Mouse (Mus musculus): ENCODE measurements around the gene Prune1. TPM values are rescaled to one million over a fixed set of nuclear protein-coding genes. Genes with fewer than 3 reads are reported as not detected.
A peak's percentile ranks its signal among the peaks of the same experiment; 100 is the strongest.
"Not testable (repeated sequence)": the region's sequence is repeated elsewhere in the genome, so short reads cannot be mapped to it uniquely, and the experiment has no call there.

Prune1 gene
- total and polyA plus RNA-seq, 2 experiments from 2014 or later: 60.4 to 77.4 TPM

GRCm38 (mm10) chr3:95216655-95217254, 65.1 kb downstream of the Prune1 start:
- DNase-seq (ENCODE audit: low spot score) (no peak), ATAC-seq (peak; percentile 33)
- WGBS: 17% methylated on average over 4 of the region's 4 CpGs
- peak overlapping the region; percentile 88; the same call in 1 of the 2 replicates for H3K9ac ChIP-seq (replicated peaks; ENCODE audit: low read length)
- no peak for TF ChIP-seq CTCF (IDR thresholded peaks at IDR 0.05; ENCODE audit: low read depth)
- H3K36me3 ChIP-seq (ENCODE audit: insufficient read depth, low read length): peaks cover 21% of the 10 kb centered on the region
- no peaks in the 10 kb centered on the region for H3K27me3 ChIP-seq (ENCODE audit: insufficient read depth, low read length)
- peak overlapping the region; percentile 98 for H3K27ac ChIP-seq
- H3K9me3 ChIP-seq (ENCODE audit: low read length): no peaks in the 10 kb centered on the region
- H3K4me2 ChIP-seq (ENCODE audit: low read depth, low read length): peak overlapping the region; percentile 63
- peak overlapping the region; percentile 69 for H3K4me3 ChIP-seq (ENCODE audit: low read length)
- H3K4me1 ChIP-seq (ENCODE audit: insufficient read depth, low read length): peaks cover 5% of the 10 kb centered on the region; the same call in 1 of the 2 replicates

GRCm38 (mm10) chr3:95213609-95213975, 68.3 kb downstream of the Prune1 start:
- H3K27me3 ChIP-seq (ENCODE audit: insufficient read depth, low read length): no peaks in the 10 kb centered on the region
- no peak overlapping the region for H3K4me2 ChIP-seq (ENCODE audit: low read depth, low read length)
- H3K4me3 ChIP-seq (ENCODE audit: low read length): no peak overlapping the region
- no peak overlapping the region for H3K9ac ChIP-seq (replicated peaks; ENCODE audit: low read length)
- peaks cover 7% of the 10 kb centered on the region for H3K36me3 ChIP-seq (ENCODE audit: insufficient read depth, low read length)
- no peak for TF ChIP-seq CTCF (IDR thresholded peaks at IDR 0.05; ENCODE audit: low read depth)
- H3K9me3 ChIP-seq (ENCODE audit: low read length): no peaks in the 10 kb centered on the region
- ATAC-seq (no peak), DNase-seq (ENCODE audit: low spot score) (no peak)
- no peak overlapping the region for H3K27ac ChIP-seq
- peaks cover 5% of the 10 kb centered on the region; the same call in 1 of the 2 replicates for H3K4me1 ChIP-seq (ENCODE audit: insufficient read depth, low read length)
- 100% methylated on average over 1 of the region's 1 CpGs for WGBS

- not testable (repeated sequence) for H3K4me2 ChIP-seq (ENCODE audit: low read depth, low read length); H3K4me3 ChIP-seq (ENCODE audit: low read length); H3K36me3 ChIP-seq (ENCODE audit: insufficient read depth, low read length); H3K9ac ChIP-seq (replicated peaks; ENCODE audit: low read length); H3K27ac ChIP-seq; H3K9me3 ChIP-seq (ENCODE audit: low read length); DNase-seq (ENCODE audit: low spot score); H3K4me1 ChIP-seq (ENCODE audit: insufficient read depth, low read length); ATAC-seq; H3K27me3 ChIP-seq (ENCODE audit: insufficient read depth, low read length)
- WGBS: 85% methylated on average over 9 of the region's 10 CpGs
Measured at GRCm38 (mm10) chr3:95212889-95213608, 68.8 kb downstream of the Prune1 start.

GRCm38 (mm10) chr3:95210585-95210984, 71.3 kb downstream of the Prune1 start:
- H3K27me3 ChIP-seq (ENCODE audit: insufficient read depth, low read length): no peaks in the 10 kb centered on the region
- H3K4me1 ChIP-seq (ENCODE audit: insufficient read depth, low read length): no peaks in the 10 kb centered on the region
- ATAC-seq (no peak), DNase-seq (ENCODE audit: low spot score) (no peak)
- no peak for TF ChIP-seq CTCF (IDR thresholded peaks at IDR 0.05; ENCODE audit: low read depth)
- no peak overlapping the region for H3K9ac ChIP-seq (replicated peaks; ENCODE audit: low read length)
- WGBS: 32% methylated on average over 2 of the region's 2 CpGs
- no peaks in the 10 kb centered on the region for H3K9me3 ChIP-seq (ENCODE audit: low read length)
- H3K4me2 ChIP-seq (ENCODE audit: low read depth, low read length): no peak overlapping the region
- H3K27ac ChIP-seq: no peak overlapping the region
- H3K4me3 ChIP-seq (ENCODE audit: low read length): no peak overlapping the region
- H3K36me3 ChIP-seq (ENCODE audit: insufficient read depth, low read length): peaks cover 7% of the 10 kb centered on the region

- Histone ChIP-seq H3K27me3 (ENCODE audit: insufficient read depth, low read length) (no peaks in the 10 kb centered on the region), H3K4me2 (ENCODE audit: low read depth, low read length) (no peak overlapping the region), H3K36me3 (ENCODE audit: insufficient read depth, low read length) (peaks cover 10% of the 10 kb centered on the region; the same call in 1 of the 2 replicates), H3K9me3 (ENCODE audit: low read length) (no peaks in the 10 kb centered on the region), H3K4me1 (ENCODE audit: insufficient read depth, low read length) (no peaks in the 10 kb centered on the region), H3K4me3 (ENCODE audit: low read length) (no peak overlapping the region), H3K9ac (replicated peaks; ENCODE audit: low read length) (no peak overlapping the region), H3K27ac (no peak overlapping the region)
- no peak for ATAC-seq
- WGBS: 92% methylated on average over 4 of the region's 4 CpGs
- TF ChIP-seq CTCF (IDR thresholded peaks at IDR 0.05; ENCODE audit: low read depth): no peak
- DNase-seq (ENCODE audit: low spot score): no peak
Measured at GRCm38 (mm10) chr3:95208286-95208685, 73.6 kb downstream of the Prune1 start.

GRCm38 (mm10) chr3:95203880-95204279, 78.0 kb downstream of the Prune1 start:
- Histone ChIP-seq H3K9me3 (ENCODE audit: low read length) (no peaks in the 10 kb centered on the region), H3K36me3 (ENCODE audit: insufficient read depth, low read length) (peaks cover 29% of the 10 kb centered on the region), H3K4me2 (ENCODE audit: low read depth, low read length) (no peak overlapping the region), H3K27me3 (ENCODE audit: insufficient read depth, low read length) (no peaks in the 10 kb centered on the region), H3K27ac (no peak overlapping the region), H3K9ac (replicated peaks; ENCODE audit: low read length) (no peak overlapping the region), H3K4me3 (ENCODE audit: low read length) (no peak overlapping the region), H3K4me1 (ENCODE audit: insufficient read depth, low read length) (no peaks in the 10 kb centered on the region)
- TF ChIP-seq CTCF (IDR thresholded peaks at IDR 0.05; ENCODE audit: low read depth): no peak
- ATAC-seq (no peak), DNase-seq (ENCODE audit: low spot score) (no peak)
- 93% methylated on average over 6 of the region's 6 CpGs for WGBS

Other genes with a start within 250 kb of the Prune1 start
- 208 and 210 TPM in 2 replicates for gene Psmd4, start 239.5 kb downstream of the Prune1 start, total RNA-seq (2014; rRNA removed)
- 267 and 272 TPM in 2 replicates for gene Psmd4, start 239.5 kb downstream of the Prune1 start, polyA plus RNA-seq (2015; fragmentation: Nextera tagmentation; extraction: Ambion mirVana)
- 15.5 and 18.5 TPM in 2 replicates for gene Pip5k1a, start 175.1 kb downstream of the Prune1 start, total RNA-seq (2014; rRNA removed)
- gene Pip5k1a, start 175.1 kb downstream of the Prune1 start, polyA plus RNA-seq (2015; fragmentation: Nextera tagmentation; extraction: Ambion mirVana): 12.4 and 14.7 TPM in 2 replicates
- 52.7 and 53.6 TPM in 2 replicates for gene Vps72, start 171.1 kb downstream of the Prune1 start, total RNA-seq (2014; rRNA removed)
- gene Vps72, start 171.1 kb downstream of the Prune1 start, polyA plus RNA-seq (2015; fragmentation: Nextera tagmentation; extraction: Ambion mirVana): 121 and 123 TPM in 2 replicates
- gene Tmod4, start 157.6 kb downstream of the Prune1 start, total RNA-seq (2014; rRNA removed): 0.43 and 0.73 TPM in 2 replicates
- 1.1 and 1.5 TPM in 2 replicates for gene Tmod4, start 157.6 kb downstream of the Prune1 start, polyA plus RNA-seq (2015; fragmentation: Nextera tagmentation; extraction: Ambion mirVana)
- 44.6 and 56.7 TPM in 2 replicates for gene Scnm1, start 148.1 kb downstream of the Prune1 start, total RNA-seq (2014; rRNA removed)
- 72.1 and 75.7 TPM in 2 replicates for gene Scnm1, start 148.1 kb downstream of the Prune1 start, polyA plus RNA-seq (2015; fragmentation: Nextera tagmentation; extraction: Ambion mirVana)
- gene Lysmd1, start 148.0 kb downstream of the Prune1 start, total RNA-seq (2014; rRNA removed): 33.4 and 38.5 TPM in 2 replicates
- gene Lysmd1, start 148.0 kb downstream of the Prune1 start, polyA plus RNA-seq (2015; fragmentation: Nextera tagmentation; extraction: Ambion mirVana): 39.2 and 42.4 TPM in 2 replicates
- 1.9 and 2.3 TPM in 2 replicates for gene Tnfaip8l2, start 139.7 kb downstream of the Prune1 start, total RNA-seq (2014; rRNA removed)
- 3.1 and 3.6 TPM in 2 replicates for gene Tnfaip8l2, start 139.7 kb downstream of the Prune1 start, polyA plus RNA-seq (2015; fragmentation: Nextera tagmentation; extraction: Ambion mirVana)
- gene Sema6c, start 121.6 kb downstream of the Prune1 start, total RNA-seq (2014; rRNA removed): 127 and 172 TPM in 2 replicates
- 15.6 and 16.4 TPM in 2 replicates for gene Sema6c, start 121.6 kb downstream of the Prune1 start, polyA plus RNA-seq (2015; fragmentation: Nextera tagmentation; extraction: Ambion mirVana)
- 8.6 and 9.2 TPM in 2 replicates for gene Gabpb2, start 64.2 kb downstream of the Prune1 start, total RNA-seq (2014; rRNA removed)
- gene Gabpb2, start 64.2 kb downstream of the Prune1 start, polyA plus RNA-seq (2015; fragmentation: Nextera tagmentation; extraction: Ambion mirVana): 2.6 and 2.9 TPM in 2 replicates
- 60.4 and 62.4 TPM in 2 replicates for gene Cdc42se1, start 53.3 kb downstream of the Prune1 start, total RNA-seq (2014; rRNA removed)
- 54.0 and 56.4 TPM in 2 replicates for gene Cdc42se1, start 53.3 kb downstream of the Prune1 start, polyA plus RNA-seq (2015; fragmentation: Nextera tagmentation; extraction: Ambion mirVana)
- 347 and 357 TPM in 2 replicates for gene Mllt11, start 49.9 kb downstream of the Prune1 start, total RNA-seq (2014; rRNA removed)
- 446 and 473 TPM in 2 replicates for gene Mllt11, start 49.9 kb downstream of the Prune1 start, polyA plus RNA-seq (2015; fragmentation: Nextera tagmentation; extraction: Ambion mirVana)
- 0.14 and 1.4 TPM in 2 replicates for gene Gm128, start 40.5 kb downstream of the Prune1 start, total RNA-seq (2014; rRNA removed)
- gene Gm128, start 40.5 kb downstream of the Prune1 start, polyA plus RNA-seq (2015; fragmentation: Nextera tagmentation; extraction: Ambion mirVana): 0.49 and 0.61 TPM in 2 replicates
- gene Bnipl, start 30.9 kb downstream of the Prune1 start, total RNA-seq (2014; rRNA removed): not detected in 2 replicates
- gene Bnipl, start 30.9 kb downstream of the Prune1 start, polyA plus RNA-seq (2015; fragmentation: Nextera tagmentation; extraction: Ambion mirVana): 0.24 TPM in 1 of 2 replicates, not detected in the other
- gene Mindy1, start 731 bp downstream of the Prune1 start, total RNA-seq (2014; rRNA removed): 31.1 and 31.8 TPM in 2 replicates
- 32.6 and 33.8 TPM in 2 replicates for gene Mindy1, start 731 bp downstream of the Prune1 start, polyA plus RNA-seq (2015; fragmentation: Nextera tagmentation; extraction: Ambion mirVana)
- gene Anxa9, start 25.1 kb upstream of the Prune1 start, total RNA-seq (2014; rRNA removed): 0.31 TPM in 1 of 2 replicates, not detected in the other
- gene Anxa9, start 25.1 kb upstream of the Prune1 start, polyA plus RNA-seq (2015; fragmentation: Nextera tagmentation; extraction: Ambion mirVana): 0.28 and 0.48 TPM in 2 replicates
- gene Cers2, start 32.7 kb upstream of the Prune1 start, total RNA-seq (2014; rRNA removed): 43.7 and 64.0 TPM in 2 replicates
- gene Cers2, start 32.7 kb upstream of the Prune1 start, polyA plus RNA-seq (2015; fragmentation: Nextera tagmentation; extraction: Ambion mirVana): 87.4 and 90.5 TPM in 2 replicates
- gene Setdb1, start 75.1 kb upstream of the Prune1 start, total RNA-seq (2014; rRNA removed): 36.6 and 50.8 TPM in 2 replicates
- gene Setdb1, start 75.1 kb upstream of the Prune1 start, polyA plus RNA-seq (2015; fragmentation: Nextera tagmentation; extraction: Ambion mirVana): 26.4 and 26.5 TPM in 2 replicates
- gene 4930558C23Rik, start 120.8 kb upstream of the Prune1 start, total RNA-seq (2014; rRNA removed): not detected in 2 replicates
- gene 4930558C23Rik, start 120.8 kb upstream of the Prune1 start, polyA plus RNA-seq (2015; fragmentation: Nextera tagmentation; extraction: Ambion mirVana): not detected in 2 replicates
- gene Arnt, start 152.3 kb upstream of the Prune1 start, total RNA-seq (2014; rRNA removed): 16.0 and 16.7 TPM in 2 replicates
- 9.6 and 11.6 TPM in 2 replicates for gene Arnt, start 152.3 kb upstream of the Prune1 start, polyA plus RNA-seq (2015; fragmentation: Nextera tagmentation; extraction: Ambion mirVana)
- 4.9 and 6.7 TPM in 2 replicates for gene Ctsk, start 217.2 kb upstream of the Prune1 start, total RNA-seq (2014; rRNA removed)
- gene Ctsk, start 217.2 kb upstream of the Prune1 start, polyA plus RNA-seq (2015; fragmentation: Nextera tagmentation; extraction: Ambion mirVana): 11.6 TPM in 2 replicates
- 9.8 and 11.5 TPM in 2 replicates for gene Ctss, start 244.7 kb upstream of the Prune1 start, total RNA-seq (2014; rRNA removed)
- 26.1 and 26.6 TPM in 2 replicates for gene Ctss, start 244.7 kb upstream of the Prune1 start, polyA plus RNA-seq (2015; fragmentation: Nextera tagmentation; extraction: Ambion mirVana)